Mouse (Mus musculus) ovary, postnatal 14 days (tissue): Measurements from ENCODE around the gene Pbxip1.
A peak's percentile ranks its signal among the peaks of the same experiment; 100 is the strongest.

Experiments used
- DNase-seq: peaks from one replicate; pipeline ENCODE4 v3.0.0; 2022; ENCODE audit warnings: low spot score

The Pbxip1 gene

DNA sequence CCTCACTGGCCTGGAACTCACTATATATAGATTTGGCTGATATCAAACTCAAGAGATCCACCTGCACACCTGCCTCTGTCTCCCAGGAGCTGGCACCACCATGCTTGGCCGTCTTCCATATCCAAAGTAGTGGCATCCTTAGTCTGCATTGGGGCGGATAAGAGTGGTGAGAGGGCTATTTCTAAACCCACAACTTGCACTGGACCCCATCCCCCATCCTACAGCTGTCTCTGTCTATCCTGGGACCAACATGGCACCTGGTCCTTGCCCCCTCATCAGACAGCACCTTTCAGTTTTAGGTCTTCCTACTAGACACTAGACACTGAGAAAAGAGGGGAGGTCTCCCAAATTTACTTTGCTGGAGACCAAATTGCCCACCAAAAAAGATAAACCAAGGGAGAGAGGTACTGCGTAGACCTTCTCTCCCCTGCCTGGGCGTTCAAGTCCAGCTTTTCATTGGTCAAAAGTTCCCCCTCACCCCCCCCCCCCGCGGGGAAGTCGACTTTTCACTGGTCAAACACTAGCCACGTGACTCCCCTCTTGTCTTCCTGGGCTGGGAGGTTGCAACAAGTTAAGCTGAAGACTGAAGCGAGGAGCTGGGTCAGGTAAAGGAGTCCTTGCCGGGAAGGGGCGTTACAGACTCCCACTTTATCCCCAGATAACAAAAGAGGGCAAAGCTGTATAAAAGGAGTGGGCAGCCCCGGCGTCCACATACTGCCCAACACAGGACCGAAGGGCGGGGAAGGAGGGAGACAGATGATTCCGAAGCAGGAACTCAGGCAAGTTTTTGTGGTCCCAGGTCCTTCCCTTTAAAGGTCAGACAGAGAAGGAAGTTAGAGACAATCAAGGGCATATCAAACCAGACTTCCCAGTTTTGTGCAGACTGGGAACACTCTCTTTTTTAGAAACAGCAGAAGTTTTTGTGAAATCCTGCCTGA is at the start of gene Pbxip1:
Gene Pbxip1 (plus strand): TSS at position 531 of the 938 bp plus-strand sequence.
- peak; percentile 45 for DNase-seq

GRCm38 (mm10) chr3:89387632-89388031 is 48.9 kb upstream of the Pbxip1 start:
- DNase-seq, result no peak

GRCm38 (mm10) chr3:89388134-89388881 is 48.2 kb upstream of the Pbxip1 start:
- peak; percentile 61 for DNase-seq

DNA sequence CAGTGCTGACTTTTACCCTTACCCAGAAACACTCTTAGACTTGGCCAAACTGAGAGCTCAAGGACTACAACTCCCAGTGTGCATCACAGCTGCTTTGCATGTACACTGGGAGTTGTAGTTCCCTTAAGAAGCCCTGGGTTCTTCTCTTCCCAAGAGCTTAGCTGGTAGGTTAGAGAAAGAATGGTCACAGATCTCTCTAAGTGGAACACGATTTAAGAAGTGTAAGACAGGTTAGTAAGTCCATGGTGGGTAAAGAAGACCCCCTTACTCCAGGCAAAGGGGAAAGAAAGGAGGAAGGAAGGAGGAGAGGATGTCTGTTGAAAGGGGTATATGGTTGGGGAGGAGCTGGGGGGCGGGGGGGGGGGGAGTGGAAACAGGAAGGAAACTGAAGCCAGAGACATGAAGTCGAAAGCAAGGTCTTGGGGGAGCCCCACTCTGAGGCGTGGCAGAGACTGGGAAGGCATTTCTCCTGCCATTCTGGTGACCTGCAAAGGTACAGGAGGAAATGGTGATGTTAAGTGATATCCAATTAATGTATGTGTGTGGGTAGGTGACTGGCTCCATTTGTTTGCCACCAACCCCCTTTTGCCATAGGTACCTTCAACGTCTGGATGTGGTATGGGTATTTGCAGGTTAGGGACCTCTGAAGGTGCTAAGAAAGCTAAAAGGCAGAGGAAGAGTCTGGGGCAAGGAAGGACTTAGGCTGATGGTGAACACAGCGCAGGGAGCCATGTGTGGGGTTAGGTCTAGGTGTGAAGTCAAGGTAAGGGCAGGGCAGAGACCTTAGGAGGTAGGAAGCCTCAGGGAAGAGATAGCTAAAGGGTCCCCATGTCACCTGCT is 47.4 kb upstream of the Pbxip1 start:
- no peak for DNase-seq

- DNase-seq, result no peak
Observed at GRCm38 (mm10) chr3:89390111-89390515, 46.4 kb upstream of the Pbxip1 start.

- no peak for DNase-seq
Observed at GRCm38 (mm10) chr3:89390699-89391662, 45.5 kb upstream of the Pbxip1 start.

DNA sequence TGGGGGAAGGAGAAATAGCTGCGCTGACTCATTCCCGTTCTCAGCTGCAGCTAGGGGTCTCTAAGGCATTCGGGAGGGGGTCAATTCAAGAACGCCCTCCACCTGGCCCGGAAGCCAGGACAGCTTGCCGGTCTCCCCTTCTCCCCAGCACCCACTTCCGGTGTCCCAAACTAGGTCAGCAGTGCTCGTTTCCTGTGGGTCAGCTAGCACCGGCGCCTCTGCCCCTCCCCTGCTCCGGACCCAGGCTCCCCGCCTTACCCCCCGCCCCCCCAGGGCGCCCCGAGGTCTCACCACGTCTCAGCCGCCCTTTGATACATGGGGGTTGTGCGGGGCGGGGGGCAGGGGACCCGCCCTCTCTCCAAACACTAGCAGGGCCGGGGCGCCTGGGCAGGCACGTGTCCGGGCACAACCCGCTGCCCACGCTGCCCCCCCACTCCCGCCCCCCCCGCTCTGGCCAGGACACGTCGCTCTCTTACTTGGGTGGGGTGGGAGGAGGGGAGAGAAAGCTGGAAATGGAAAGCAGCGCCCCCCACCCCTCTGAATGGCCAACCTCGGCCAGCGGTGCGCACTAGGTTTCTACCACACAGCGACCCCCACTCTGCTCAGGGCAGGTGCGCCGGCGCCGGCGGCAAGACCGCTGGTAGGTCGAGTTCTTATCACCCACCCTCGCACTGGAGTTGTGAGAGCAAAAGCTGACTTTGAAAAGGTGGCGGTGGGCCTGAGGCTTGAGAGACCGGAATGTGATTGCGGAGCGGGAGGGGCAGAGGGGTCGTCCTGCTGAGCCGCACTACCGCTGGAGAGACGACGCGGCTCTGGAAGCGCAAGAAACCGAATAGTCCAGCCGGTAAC is 44.6 kb upstream of the Pbxip1 start:
- no peak for DNase-seq

DNA sequence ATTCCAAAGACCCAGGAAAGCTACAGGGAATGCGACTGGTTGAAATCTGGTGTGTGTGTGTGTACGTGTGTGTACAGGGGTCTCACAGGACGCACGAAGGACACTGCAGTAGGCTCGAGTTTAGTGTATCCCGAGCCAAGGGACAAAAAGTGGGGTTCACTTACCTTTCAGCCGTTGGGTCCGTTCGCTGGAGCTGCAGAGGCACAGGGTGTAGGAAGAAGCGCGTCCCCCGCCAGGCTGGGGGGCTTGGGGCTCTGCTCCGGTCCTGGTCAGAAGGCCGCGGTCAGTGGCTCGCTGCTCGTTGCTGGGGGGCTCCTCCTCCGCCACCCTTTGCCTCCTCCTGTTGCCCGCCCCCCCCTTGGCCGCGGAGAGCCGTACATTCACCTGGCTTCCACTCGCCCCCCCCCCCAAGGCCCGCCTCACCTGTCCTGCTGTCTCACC is 43.6 kb upstream of the Pbxip1 start:
- no peak for DNase-seq

DNA sequence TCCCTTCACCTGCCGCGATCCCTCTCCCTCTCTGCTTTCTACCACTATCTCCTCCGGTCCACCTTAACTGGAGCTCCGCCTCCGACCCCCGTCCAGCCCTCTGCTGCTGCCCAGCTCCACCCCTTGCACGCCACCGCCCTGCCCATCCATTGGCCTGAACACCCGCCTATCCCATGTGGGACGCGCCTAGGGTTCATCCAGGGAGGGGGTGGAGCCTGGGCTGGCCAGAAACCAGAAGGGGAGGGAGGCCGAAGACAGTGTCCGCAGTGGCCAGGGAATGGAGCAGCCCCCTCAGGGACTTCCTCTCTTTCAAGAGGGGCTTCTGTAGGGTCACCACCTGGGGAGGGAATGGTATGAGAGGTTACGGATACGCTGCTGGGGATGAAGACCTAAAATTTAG is 42.9 kb upstream of the Pbxip1 start:
- DNase-seq, result peak; percentile 98

- peak; percentile 80 for DNase-seq
Observed at GRCm38 (mm10) chr3:89394006-89394893, 42.3 kb upstream of the Pbxip1 start, which contains the start of gene Zbtb7b. Gene Zbtb7b, minus strand, starts transcription at chr3:89394776.

DNA sequence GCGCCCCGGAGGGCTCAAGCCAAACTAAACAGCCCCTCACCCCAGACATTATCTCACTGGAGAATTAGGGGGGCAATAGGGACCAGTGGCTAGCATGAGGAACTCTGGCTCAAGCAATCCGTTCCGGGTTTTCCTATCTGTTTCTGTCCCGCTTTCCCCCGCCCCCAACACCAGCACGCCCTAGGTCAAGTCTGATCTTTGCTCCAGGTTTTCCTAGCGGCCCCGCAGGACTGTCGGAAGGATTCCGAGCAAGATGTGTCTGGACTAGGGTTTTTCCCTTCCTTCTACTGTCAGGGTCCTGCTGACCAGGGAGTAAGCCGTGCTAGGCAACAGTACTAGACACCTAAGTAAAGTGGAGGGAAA is 41.6 kb upstream of the Pbxip1 start:
- no peak for DNase-seq

GRCm38 (mm10) chr3:89395419-89395805 is 41.1 kb upstream of the Pbxip1 start:
- DNase-seq, result no peak

GRCm38 (mm10) chr3:89395806-89396653 is 40.5 kb upstream of the Pbxip1 start:
- DNase-seq, result no peak

- DNase-seq, result no peak
Observed at GRCm38 (mm10) chr3:89396654-89397005, 39.9 kb upstream of the Pbxip1 start.

GRCm38 (mm10) chr3:89401329-89401728 is 35.2 kb upstream of the Pbxip1 start:
- no peak for DNase-seq

- DNase-seq, result no peak
Observed at GRCm38 (mm10) chr3:89402693-89403092, 33.8 kb upstream of the Pbxip1 start, which contains the start of gene Lenep. Gene Lenep, minus strand, starts transcription at chr3:89402793.

- no peak for DNase-seq
Observed at GRCm38 (mm10) chr3:89406887-89407286, 29.6 kb upstream of the Pbxip1 start.

GRCm38 (mm10) chr3:89408448-89408847 is 28.1 kb upstream of the Pbxip1 start:
- no peak for DNase-seq
